Mouse (Mus musculus) adipocyte (in vitro differentiated cells): ENCODE results near the gene Clybl.
A peak's percentile ranks its signal among the peaks of the same experiment; 100 is the strongest.

Experiments used
- DNase-seq: peaks from one replicate; pipeline ENCODE4 v3.0.0-alpha.2; 2016; ENCODE audit warnings: low spot score

Gene Clybl

DNA sequence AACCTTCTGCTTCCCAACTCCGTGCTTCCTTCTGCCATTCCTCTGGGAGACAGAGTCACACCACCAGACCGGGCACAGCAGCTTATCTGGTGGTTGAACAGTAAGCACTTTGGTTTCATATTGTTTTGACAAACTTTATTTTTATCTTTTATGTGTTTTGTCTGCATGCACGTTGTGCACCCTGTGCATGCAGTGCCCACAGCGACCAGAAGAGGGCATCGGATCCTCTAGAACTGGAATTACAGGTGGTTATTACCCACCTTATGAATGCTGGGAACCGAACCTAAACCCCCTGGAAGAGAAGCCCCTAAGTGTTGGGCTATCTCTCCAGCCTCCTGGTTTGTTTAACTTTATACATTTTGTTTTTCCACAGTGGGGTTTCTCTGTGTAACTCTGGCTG lies 130.9 kb downstream of the Clybl start:
- DNase-seq, result no peak

DNA sequence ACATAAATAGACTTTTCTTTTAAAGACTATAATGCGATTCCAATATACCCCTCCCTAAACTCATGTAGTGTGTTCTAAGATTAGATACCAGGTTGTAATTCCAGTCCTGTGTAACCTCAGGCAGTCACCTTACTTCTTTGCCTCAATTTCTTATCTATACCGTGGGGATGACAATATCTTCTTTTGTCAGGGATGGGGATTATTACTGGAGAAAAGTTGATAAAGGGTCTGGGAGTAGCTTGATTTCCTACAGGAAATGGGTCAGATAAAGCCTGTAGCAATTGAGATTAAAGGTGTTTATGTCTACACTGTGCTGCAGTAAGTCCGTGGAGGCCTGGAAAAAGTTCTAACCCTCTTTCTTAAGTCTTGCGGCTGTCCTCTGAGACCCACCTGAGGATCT lies 131.8 kb downstream of the Clybl start:
- no peak for DNase-seq

DNA sequence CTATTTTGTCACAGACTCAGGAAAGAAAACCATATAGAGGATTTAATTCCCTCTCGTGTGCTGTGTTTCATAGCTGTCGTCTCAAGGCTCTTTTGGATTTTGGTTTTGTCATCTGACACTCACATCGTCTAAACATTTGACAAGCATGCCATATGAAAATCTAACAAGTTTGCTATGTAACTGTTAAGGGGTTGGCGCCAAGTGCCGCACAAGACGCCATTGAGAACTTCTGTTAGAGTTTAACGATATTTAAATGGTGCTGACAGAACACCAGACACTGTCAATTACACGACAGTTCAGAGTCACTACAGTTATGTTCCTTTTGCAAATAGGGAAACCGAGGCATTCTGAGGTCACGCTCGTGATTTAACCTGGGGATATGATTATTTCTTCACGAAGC lies 134.2 kb downstream of the Clybl start:
- DNase-seq, result no peak

DNA sequence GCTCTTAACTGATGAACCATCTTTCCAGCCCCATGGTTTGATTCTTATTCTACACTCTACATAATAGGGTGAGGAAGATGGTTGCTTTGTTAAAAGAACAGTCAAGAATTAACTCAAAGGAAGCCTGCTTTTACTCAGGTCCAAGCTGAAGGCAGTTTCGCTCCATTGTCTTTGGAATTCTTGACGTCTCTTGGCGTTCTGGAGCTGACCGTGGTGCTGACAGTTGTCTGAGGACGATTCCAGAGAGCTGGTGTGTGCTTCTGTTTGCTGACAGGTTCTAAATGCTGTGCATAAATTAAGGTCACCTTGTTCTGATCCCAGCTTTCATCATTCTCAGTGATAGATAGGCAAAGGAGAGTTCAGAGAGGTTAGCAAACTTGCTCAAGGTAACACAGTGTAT lies 140.6 kb downstream of the Clybl start:
- DNase-seq, result no peak

DNA sequence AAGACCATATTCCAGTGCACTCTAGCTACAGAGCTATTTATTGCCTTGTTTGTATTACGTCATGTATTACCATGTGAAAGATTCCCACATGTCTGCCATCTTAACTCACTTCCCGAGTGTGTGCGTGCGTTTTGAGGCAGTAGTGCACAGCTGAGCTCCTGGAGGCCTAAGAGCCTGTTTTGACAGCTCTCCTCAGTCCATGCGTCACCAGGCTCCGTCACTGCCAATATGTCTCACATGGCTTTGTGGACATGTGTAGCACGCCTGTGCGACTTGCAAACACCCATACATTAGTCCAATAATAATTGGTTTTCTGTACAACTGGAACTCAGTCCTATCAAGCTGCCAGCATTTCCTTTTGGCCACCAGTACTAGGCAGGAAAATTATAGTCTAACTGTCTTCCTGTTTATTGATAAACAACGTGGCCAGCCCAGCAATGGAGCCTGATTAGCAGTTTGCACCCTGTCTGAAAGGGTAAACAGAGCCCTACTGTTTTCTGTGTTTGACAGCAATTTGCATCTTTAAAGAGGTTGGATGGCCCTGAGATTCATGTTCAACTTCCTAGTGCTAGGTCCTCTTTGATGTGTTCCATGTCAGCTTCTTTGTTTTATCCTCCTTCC lies 142.4 kb downstream of the Clybl start:
- no peak for DNase-seq

DNA sequence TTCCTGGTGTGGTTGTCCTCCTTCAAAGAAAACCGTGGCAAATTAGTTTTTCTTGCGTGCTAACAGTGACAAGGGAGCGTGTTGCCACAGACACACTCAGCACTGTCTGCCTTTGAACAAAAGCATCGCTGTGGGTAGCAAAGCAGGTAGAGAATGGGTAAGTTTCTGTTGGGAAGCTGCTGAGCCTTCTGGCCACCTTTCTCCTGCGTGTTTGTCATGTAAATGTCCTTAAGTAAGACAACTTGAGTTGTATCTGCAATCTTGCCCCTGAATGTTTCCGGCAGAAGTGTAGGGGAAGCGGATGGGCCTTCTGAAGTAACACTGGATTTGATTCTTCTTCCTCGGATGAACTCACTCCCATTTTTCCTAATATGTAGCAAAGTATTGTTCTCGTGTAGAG lies 148.6 kb downstream of the Clybl start:
- no peak for DNase-seq

DNA sequence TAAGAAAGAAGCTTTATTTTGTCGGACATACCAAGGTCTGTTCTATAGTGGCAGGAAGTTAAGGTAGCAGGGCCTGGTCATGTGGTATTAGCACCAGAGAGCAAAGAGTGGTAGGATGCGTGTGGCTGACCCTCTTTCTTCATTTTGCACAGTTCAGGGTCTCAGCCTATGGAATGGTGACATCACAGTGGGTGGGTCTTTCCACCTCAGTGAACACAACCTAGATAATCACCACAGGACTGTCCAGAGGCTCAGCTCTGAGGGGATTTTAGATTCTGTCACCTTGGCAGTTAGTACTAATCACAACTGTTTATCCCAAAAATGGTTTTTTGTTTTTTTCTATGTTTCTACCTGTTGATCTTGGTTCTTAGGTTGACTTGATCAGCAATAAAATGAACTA lies 149.2 kb downstream of the Clybl start:
- no peak for DNase-seq

DNA sequence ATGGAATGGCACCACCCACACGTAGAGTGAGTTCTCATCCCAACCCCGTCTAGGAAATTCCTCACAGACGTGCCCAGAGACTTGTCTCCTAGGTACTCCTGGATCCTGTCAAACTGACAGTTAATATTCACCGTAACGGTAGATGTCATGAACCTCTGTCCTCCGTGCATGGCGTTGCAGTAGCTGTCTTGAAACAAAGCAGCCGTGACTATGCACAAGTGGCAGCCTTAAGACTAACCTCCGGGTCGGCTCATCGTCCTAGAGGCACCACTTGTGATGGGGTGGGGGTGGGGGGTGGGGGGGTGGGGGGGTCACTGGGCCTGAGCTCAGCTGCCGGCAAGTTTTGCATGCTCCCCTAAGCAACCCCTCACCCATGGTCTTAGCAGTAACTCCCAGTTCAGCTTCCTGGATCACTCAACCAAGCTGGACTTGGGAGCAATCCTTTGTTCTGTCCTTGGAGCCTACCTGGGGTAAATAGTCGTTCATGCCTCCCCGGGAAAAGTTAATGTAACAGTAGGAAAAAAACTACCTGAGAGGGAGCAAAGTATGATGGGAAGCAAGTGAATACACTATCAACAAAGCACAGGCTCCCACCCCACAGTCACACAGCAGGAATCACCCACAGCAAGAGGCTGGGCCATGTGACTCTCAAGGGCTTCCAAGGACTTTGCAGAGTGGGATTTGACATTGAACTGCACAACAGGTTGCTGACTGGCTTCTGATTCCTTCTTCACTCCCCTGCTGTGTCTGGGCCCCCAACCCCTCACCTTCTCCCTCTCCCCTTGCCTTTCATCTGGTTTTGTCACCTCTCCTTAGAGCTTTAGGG lies 150.3 kb downstream of the Clybl start:
- no peak for DNase-seq

DNA sequence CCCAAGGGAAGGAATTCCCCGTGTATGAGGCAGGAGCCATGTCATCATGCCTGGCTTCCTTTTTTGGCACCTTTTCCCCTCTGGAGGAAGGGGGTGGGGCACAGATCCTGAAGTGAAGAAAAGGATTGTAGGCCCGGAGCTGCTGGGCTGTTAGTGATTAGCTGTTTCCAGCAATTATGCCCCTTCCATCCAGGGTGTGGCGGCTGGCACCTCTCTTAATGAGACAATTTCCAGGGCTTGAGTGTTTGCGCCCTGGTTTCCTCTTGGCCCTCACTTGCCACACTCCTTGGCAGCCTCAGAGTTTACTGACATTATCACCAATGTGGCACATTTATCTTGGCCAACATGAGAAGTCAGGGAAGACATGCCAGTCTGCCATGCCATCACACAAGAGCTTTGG lies 155.5 kb downstream of the Clybl start:
- peak; percentile 4 for DNase-seq

DNA sequence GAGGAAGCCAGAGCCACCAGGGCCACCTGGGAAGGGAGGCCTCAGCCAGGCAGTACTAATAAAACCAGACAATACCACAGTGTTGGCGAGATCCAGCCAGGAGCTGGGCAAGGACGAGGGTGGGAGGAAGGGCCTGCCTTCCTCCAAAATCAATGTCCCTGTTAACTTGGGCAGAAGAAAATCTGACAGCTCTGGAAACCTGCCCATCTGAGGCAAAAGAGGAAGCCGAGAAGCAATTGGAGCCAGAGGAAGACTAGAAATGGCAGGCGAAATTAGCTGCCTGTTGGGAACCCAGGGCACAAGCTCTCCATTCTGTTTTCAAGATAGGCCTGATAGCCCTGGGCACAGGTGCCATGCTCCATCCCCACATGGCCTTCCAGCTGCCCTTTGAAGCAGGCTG lies 157.3 kb downstream of the Clybl start:
- DNase-seq, result no peak

DNA sequence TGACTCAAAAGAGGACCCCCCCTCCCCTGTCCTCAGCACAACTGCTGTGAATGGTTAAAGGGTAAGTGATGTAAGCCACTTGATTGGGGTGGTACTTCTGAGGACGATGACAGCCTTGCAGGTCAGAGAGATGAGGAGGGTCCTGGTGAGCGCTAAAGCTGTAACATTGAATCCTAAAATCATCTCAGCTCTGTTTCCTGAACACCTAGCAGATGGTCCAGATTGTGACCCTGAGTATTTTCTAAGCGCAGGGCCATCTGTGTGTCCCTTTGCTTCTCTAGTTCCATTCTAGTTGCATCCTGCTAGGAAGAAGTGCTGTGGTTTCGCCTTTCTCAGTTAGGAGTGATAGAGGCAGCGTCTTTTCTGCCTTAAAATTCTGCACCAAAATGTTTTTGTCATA lies 158.6 kb downstream of the Clybl start:
- DNase-seq, result no peak

DNA sequence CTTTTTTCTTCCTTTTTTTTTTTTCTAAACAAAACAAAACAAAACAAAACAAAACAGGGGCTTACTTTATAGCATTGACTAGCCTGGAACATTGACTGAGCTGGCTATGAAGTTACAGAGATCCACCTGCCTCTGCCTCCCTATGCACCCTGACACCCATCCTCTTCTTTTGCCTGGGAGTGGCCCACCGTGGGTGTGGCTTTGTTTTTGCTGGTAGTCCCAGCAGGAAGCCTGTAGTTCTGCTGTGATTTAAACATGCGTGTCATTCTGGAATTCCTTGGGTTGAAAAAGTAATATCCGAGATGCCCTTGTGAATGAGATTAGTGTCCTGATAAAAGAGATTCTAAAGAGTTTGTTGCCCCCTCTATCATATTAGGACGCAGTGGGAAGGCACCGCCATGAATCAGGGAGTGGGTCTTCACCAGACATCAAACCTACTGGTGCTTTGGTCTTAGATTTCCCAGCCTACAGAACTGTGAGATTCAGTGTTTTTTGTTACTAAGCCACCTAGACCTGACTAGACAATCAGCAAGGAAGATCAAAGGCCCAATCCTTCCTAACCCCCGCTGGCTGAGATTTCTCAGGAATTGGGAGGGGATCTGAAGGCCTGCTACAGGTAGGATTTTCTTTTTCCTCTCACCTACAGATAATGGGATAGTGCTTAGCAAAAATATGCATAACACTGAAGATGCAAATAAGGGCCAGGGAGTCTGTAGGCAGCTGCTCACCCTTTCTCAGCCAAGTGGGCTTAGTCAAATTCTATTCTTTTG lies 160.3 kb downstream of the Clybl start:
- DNase-seq, result no peak

DNA sequence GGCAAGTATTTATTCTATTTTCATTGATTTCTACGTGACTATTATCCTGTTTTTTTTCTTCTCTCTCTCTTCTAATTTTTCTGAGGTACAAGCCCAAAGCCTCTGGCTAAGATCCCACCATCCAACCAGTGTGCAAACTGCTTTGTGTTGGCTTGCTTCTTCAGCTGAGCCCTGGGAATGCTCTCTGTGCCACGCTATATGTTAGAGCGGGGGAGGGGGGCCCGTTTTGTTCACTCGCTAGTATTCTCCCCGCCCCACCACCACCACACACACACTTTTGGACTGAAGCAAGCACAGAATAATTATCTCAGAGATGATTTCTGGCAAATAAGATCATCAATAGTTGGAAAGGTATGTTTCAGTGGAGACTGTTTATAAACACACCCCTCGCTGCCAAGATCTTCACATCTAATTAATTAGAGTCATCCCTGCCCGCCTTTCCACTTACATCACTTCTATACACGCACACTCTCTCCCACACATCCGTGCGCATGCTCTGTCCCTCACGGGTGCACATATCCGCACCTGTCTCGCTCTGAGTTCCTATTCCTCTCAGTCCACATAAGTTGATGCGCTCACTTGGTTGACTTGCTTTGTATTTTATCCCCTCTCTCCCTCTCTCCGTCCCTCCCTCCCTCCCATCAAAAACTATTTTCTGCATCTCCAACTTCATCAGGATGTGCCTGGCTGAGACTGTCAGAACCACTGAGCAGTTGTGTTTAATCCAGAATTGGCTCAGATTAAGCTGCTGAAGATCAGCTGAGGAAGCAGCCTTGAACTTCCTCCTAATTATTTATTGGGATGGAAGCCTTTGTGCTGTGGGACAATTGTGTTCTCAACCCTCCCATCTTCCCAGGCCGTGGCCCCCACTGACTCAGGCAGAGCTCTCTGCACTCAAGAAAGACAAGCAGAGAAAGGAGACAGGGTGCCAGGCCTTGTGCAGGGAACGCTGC lies 163.0 kb downstream of the Clybl start:
- no peak for DNase-seq

DNA sequence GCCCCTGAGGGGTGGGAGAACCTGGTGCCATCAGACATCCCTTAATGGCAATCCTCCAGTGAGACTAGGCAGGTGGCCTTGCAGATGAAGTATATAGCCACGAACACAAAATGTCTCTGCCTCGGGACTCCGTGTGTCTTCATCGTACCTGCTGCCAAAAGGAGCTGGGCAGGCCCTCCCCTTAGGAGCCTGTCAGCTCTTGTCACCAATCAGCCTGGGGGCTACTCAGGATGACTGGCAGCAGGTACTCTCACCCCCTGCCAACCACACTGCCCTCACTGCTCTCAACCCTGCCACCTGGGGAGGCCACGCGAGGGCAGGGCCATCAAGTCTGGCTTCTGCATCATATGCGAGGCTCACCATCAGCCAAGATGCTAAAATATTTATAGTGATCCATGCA lies 166.6 kb downstream of the Clybl start:
- DNase-seq, result no peak

DNA sequence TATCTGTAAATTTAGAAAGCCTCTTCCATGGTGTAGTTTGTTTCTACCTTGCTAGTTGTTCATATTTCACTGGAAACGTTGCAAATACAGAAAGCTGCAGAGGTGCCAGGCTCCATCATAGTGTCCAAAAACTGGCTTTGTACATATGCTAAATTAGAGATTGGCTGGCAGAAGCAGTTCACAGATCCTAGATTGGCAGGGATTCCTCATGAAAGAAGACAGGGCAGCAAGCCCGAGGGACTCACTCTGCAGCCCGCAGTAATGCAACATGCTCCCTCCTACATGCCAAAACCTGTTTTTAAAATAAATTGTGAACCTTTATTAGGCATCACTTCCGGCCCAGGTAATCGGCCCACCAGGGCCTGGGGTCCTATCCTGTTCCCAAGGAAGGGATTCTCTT lies 167.8 kb downstream of the Clybl start:
- no peak for DNase-seq

DNA sequence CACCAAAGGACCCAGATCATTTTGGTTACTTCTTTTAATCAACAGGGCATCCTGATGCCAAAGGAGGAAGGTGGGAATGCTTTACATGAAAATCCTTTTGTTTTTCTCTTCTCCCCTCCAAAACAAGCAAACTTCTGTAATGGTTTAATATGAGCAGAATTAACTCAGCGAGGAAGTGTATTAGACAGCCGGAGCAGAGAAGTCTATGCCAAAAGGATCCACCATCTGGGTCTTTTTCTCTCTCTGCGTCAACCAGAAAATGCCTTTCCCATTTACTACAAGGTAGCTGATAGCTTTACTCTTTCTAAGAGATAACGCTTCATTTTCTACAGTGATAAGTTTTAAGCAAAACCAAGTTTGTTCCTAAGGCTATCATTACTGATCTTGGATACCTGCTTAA lies 168.3 kb downstream of the Clybl start:
- no peak for DNase-seq

DNA sequence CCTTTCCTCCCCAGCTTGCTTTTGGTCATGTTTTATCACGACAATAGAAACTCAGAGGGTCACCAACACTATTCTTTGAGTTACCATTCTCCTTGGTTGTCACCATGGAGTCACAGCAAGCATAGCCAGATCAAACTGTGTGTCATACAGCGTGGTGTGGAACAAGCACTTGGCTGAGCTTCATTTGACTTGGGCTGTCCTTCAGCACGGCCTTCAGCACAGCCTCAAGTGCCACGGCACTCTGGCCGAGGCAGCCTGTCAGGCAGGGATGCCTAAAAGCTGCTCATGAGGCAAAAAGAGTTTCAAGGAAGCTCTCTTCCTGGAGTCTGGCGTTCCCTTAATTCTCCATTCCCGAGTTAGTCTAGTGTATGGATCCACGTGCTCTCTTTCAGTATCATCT lies 169.3 kb downstream of the Clybl start:
- DNase-seq, result no peak

DNA sequence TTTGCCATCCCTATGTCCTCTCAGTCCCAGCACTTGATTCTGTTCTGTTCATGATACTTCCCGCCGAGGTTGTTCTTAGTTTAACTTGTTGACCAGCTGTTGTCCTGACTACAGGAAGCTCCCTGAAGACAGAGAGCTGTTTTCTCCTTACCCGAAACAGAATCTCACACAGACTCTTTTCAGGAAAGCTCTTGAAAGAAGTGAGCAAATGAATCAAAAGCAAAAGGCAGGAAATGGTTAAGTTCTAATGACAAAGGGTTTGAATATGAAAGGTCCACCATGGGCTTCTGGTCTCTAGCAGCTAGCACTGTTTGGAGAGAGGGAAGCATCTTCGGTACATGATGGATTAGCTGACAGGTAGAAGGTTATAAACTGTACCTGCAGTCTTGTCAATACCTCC lies 175.8 kb downstream of the Clybl start:
- DNase-seq, result no peak

DNA sequence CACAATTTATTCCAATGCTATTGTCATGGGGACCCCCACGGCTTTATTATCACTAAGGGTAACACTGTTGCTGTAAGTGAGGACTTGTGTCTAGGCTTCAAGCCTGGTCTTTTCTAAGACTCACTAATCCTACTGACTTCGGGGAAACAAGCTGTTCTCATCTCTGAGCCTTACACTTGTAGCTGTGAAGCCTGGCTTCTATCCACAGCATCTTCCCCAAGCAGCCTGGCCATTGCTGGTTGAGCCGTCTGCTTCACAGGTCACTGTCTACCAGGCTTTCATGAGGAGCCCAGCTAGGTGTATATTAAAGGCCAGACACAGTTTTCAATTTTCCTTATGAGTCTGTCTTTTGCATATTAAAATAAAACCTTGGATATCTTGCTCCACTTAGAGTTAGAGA lies 177.1 kb downstream of the Clybl start:
- no peak for DNase-seq

DNA sequence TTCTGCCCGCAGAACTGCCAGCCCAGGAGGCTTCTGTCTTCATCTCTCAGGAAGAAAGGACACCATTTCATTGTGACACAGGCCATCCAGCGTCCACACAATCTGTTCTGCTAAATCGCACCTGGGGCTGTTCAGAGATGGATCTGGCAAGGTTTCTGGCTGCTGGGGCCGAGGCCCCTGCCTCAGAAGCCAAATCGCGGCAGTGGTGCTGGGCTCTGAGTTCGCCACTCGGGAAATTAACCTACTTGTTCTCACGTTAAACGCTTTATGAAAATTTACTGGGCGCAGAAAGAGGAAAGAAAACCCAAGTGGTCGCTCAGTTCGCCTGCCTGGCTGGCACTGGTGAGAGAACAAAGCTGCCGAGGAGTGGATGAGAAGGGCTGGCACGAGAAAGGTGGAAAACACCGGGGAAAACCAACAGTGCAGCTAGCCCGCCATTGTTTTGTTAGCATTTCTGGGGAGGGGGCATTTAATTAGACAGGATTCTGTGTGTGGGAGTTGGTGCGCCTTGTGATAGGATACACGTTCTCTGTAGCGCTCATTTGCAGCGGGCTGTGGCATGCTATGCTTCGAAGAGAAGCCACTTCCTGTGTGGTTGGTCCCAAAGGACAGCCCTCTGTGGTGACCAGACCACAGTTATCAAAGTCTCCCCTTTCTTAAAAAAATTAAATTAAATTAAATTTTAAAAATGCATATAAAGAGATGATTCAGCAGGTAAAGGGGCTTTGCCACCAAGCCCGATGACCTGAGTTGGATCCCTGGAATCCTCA lies 177.8 kb downstream of the Clybl start:
- no peak for DNase-seq

DNA sequence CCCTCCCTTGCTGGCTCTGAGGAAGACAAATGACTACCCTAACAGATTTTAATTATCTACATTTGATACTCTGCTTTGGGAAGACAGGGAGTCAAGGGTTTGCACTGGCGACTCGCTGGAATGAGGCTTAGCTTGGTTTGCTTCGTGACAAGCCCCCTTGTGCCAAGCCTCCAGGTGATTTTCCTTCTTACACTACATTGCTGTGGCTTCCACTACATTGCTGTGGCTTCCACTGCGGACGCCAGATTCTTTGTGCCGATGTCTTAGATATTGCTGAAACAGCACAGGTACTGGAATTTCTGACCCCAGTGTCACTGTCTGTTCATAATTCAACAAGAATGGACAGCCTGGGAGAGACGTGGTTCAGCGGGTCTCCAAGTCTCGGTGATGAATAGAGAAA lies 180.3 kb downstream of the Clybl start:
- DNase-seq, result no peak
